Mouse (Mus musculus): Measurements from ENCODE around the gene Btbd11. TPM values are rescaled to one million over a fixed set of nuclear protein-coding genes. Genes with fewer than 3 reads are reported as not detected.

Btbd11 gene
- polyA plus RNA-seq, 1 experiment from 2014 or later: 4.4 TPM

GRCm38 (mm10) chr10:85473871-85474270, 87.3 kb downstream of the Btbd11 start:
- no peak overlapping the region for H3K9ac ChIP-seq (replicated peaks; ENCODE audit: low read length)
- no peak for ATAC-seq (replicated peaks; ENCODE audit: insufficient number of reproducible peaks, low FRiP score, low TSS enrichment, low read depth)
- H3K27ac ChIP-seq (replicated peaks; ENCODE audit: low read depth, low read length): no peak overlapping the region
- H3K4me3 ChIP-seq (ENCODE audit: low read depth, low read length): no peak overlapping the region
- no peak for DNase-seq (ENCODE audit: low spot score)
- H3K36me3 ChIP-seq (replicated peaks; ENCODE audit: control insufficient read depth, insufficient read depth, low read depth, low read length): no peaks in the 10 kb centered on the region
- H3K4me2 ChIP-seq (ENCODE audit: low read depth, low read length): no peak overlapping the region
- H3K27me3 ChIP-seq (ENCODE audit: control insufficient read depth, insufficient read depth, low read length): no peaks in the 10 kb centered on the region
- H3K4me1 ChIP-seq (ENCODE audit: control insufficient read depth, insufficient read depth, low read length): no peaks in the 10 kb centered on the region
- no peaks in the 10 kb centered on the region for H3K9me3 ChIP-seq (replicated peaks; ENCODE audit: control insufficient read depth, low read length)
- WGBS: 78% methylated on average over 3 of the region's 3 CpGs

- no peak overlapping the region for H3K4me2 ChIP-seq (ENCODE audit: low read depth, low read length)
- no peak overlapping the region for H3K27ac ChIP-seq (replicated peaks; ENCODE audit: low read depth, low read length)
- H3K27me3 ChIP-seq (ENCODE audit: control insufficient read depth, insufficient read depth, low read length): no peaks in the 10 kb centered on the region
- no peak overlapping the region for H3K9ac ChIP-seq (replicated peaks; ENCODE audit: low read length)
- ATAC-seq (replicated peaks; ENCODE audit: insufficient number of reproducible peaks, low FRiP score, low TSS enrichment, low read depth): no peak
- no peaks in the 10 kb centered on the region for H3K4me1 ChIP-seq (ENCODE audit: control insufficient read depth, insufficient read depth, low read length)
- H3K36me3 ChIP-seq (replicated peaks; ENCODE audit: control insufficient read depth, insufficient read depth, low read depth, low read length): no peaks in the 10 kb centered on the region
- no peak for DNase-seq (ENCODE audit: low spot score)
- no peak overlapping the region for H3K4me3 ChIP-seq (ENCODE audit: low read depth, low read length)
- no peaks in the 10 kb centered on the region for H3K9me3 ChIP-seq (replicated peaks; ENCODE audit: control insufficient read depth, low read length)
- WGBS: 79% methylated on average over 9 of the region's 9 CpGs
Measured at GRCm38 (mm10) chr10:85475642-85476345, 89.2 kb downstream of the Btbd11 start.

GRCm38 (mm10) chr10:85479959-85480625, 93.5 kb downstream of the Btbd11 start:
- ATAC-seq (replicated peaks; ENCODE audit: insufficient number of reproducible peaks, low FRiP score, low TSS enrichment, low read depth): no peak
- no peaks in the 10 kb centered on the region for H3K27me3 ChIP-seq (ENCODE audit: control insufficient read depth, insufficient read depth, low read length)
- H3K4me1 ChIP-seq (ENCODE audit: control insufficient read depth, insufficient read depth, low read length): no peaks in the 10 kb centered on the region
- H3K36me3 ChIP-seq (replicated peaks; ENCODE audit: control insufficient read depth, insufficient read depth, low read depth, low read length): no peaks in the 10 kb centered on the region
- no peak for DNase-seq (ENCODE audit: low spot score)
- H3K4me2 ChIP-seq (ENCODE audit: low read depth, low read length): no peak overlapping the region
- H3K9me3 ChIP-seq (replicated peaks; ENCODE audit: control insufficient read depth, low read length): no peaks in the 10 kb centered on the region
- H3K9ac ChIP-seq (replicated peaks; ENCODE audit: low read length): no peak overlapping the region
- no peak overlapping the region for H3K4me3 ChIP-seq (ENCODE audit: low read depth, low read length)
- no peak overlapping the region for H3K27ac ChIP-seq (replicated peaks; ENCODE audit: low read depth, low read length)
- 54% methylated on average over 6 of the region's 6 CpGs for WGBS

GRCm38 (mm10) chr10:85481106-85481505, 94.5 kb downstream of the Btbd11 start:
- WGBS: 53% methylated on average over 3 of the region's 3 CpGs
- Histone ChIP-seq H3K27ac (replicated peaks; ENCODE audit: low read depth, low read length) (no peak overlapping the region), H3K4me2 (ENCODE audit: low read depth, low read length) (no peak overlapping the region), H3K4me1 (ENCODE audit: control insufficient read depth, insufficient read depth, low read length) (no peaks in the 10 kb centered on the region), H3K4me3 (ENCODE audit: low read depth, low read length) (no peak overlapping the region), H3K27me3 (ENCODE audit: control insufficient read depth, insufficient read depth, low read length) (no peaks in the 10 kb centered on the region), H3K9me3 (replicated peaks; ENCODE audit: control insufficient read depth, low read length) (no peaks in the 10 kb centered on the region), H3K36me3 (replicated peaks; ENCODE audit: control insufficient read depth, insufficient read depth, low read depth, low read length) (no peaks in the 10 kb centered on the region), H3K9ac (replicated peaks; ENCODE audit: low read length) (no peak overlapping the region)
- ATAC-seq (replicated peaks; ENCODE audit: insufficient number of reproducible peaks, low FRiP score, low TSS enrichment, low read depth) (no peak), DNase-seq (ENCODE audit: low spot score) (no peak)

- Histone ChIP-seq H3K9ac (replicated peaks; ENCODE audit: low read length) (no peak overlapping the region), H3K27ac (replicated peaks; ENCODE audit: low read depth, low read length) (no peak overlapping the region), H3K4me3 (ENCODE audit: low read depth, low read length) (no peak overlapping the region), H3K9me3 (replicated peaks; ENCODE audit: control insufficient read depth, low read length) (no peaks in the 10 kb centered on the region), H3K36me3 (replicated peaks; ENCODE audit: control insufficient read depth, insufficient read depth, low read depth, low read length) (no peaks in the 10 kb centered on the region), H3K4me2 (ENCODE audit: low read depth, low read length) (no peak overlapping the region), H3K4me1 (ENCODE audit: control insufficient read depth, insufficient read depth, low read length) (no peaks in the 10 kb centered on the region), H3K27me3 (ENCODE audit: control insufficient read depth, insufficient read depth, low read length) (no peaks in the 10 kb centered on the region)
- 18% methylated on average over 4 of the region's 4 CpGs for WGBS
- no peak for ATAC-seq (replicated peaks; ENCODE audit: insufficient number of reproducible peaks, low FRiP score, low TSS enrichment, low read depth)
- peak; percentile 31 for DNase-seq (ENCODE audit: low spot score)
Measured at GRCm38 (mm10) chr10:85482064-85482473, 95.5 kb downstream of the Btbd11 start.

GRCm38 (mm10) chr10:85482480-85482879, 95.9 kb downstream of the Btbd11 start:
- Histone ChIP-seq H3K4me3 (ENCODE audit: low read depth, low read length) (no peak overlapping the region), H3K4me1 (ENCODE audit: control insufficient read depth, insufficient read depth, low read length) (no peaks in the 10 kb centered on the region), H3K27ac (replicated peaks; ENCODE audit: low read depth, low read length) (no peak overlapping the region), H3K27me3 (ENCODE audit: control insufficient read depth, insufficient read depth, low read length) (no peaks in the 10 kb centered on the region), H3K36me3 (replicated peaks; ENCODE audit: control insufficient read depth, insufficient read depth, low read depth, low read length) (no peaks in the 10 kb centered on the region), H3K9ac (replicated peaks; ENCODE audit: low read length) (no peak overlapping the region), H3K9me3 (replicated peaks; ENCODE audit: control insufficient read depth, low read length) (no peaks in the 10 kb centered on the region), H3K4me2 (ENCODE audit: low read depth, low read length) (no peak overlapping the region)
- ATAC-seq (replicated peaks; ENCODE audit: insufficient number of reproducible peaks, low FRiP score, low TSS enrichment, low read depth) (no peak), DNase-seq (ENCODE audit: low spot score) (no peak)
- WGBS: 36% methylated on average over 6 of the region's 6 CpGs

- H3K4me2 ChIP-seq (ENCODE audit: low read depth, low read length): no peak overlapping the region
- 93% methylated on average over 3 of the region's 3 CpGs for WGBS
- H3K9me3 ChIP-seq (replicated peaks; ENCODE audit: control insufficient read depth, low read length): no peaks in the 10 kb centered on the region
- H3K27me3 ChIP-seq (ENCODE audit: control insufficient read depth, insufficient read depth, low read length): no peaks in the 10 kb centered on the region
- no peaks in the 10 kb centered on the region for H3K36me3 ChIP-seq (replicated peaks; ENCODE audit: control insufficient read depth, insufficient read depth, low read depth, low read length)
- no peak overlapping the region for H3K4me3 ChIP-seq (ENCODE audit: low read depth, low read length)
- H3K27ac ChIP-seq (replicated peaks; ENCODE audit: low read depth, low read length): no peak overlapping the region
- DNase-seq (ENCODE audit: low spot score): no peak
- no peak for ATAC-seq (replicated peaks; ENCODE audit: insufficient number of reproducible peaks, low FRiP score, low TSS enrichment, low read depth)
- no peaks in the 10 kb centered on the region for H3K4me1 ChIP-seq (ENCODE audit: control insufficient read depth, insufficient read depth, low read length)
- no peak overlapping the region for H3K9ac ChIP-seq (replicated peaks; ENCODE audit: low read length)
Measured at GRCm38 (mm10) chr10:85486456-85486855, 99.8 kb downstream of the Btbd11 start.

- Histone ChIP-seq H3K27me3 (ENCODE audit: control insufficient read depth, insufficient read depth, low read length) (no peaks in the 10 kb centered on the region), H3K9ac (replicated peaks; ENCODE audit: low read length) (no peak overlapping the region), H3K4me2 (ENCODE audit: low read depth, low read length) (no peak overlapping the region), H3K36me3 (replicated peaks; ENCODE audit: control insufficient read depth, insufficient read depth, low read depth, low read length) (no peaks in the 10 kb centered on the region), H3K27ac (replicated peaks; ENCODE audit: low read depth, low read length) (no peak overlapping the region), H3K4me3 (ENCODE audit: low read depth, low read length) (no peak overlapping the region), H3K4me1 (ENCODE audit: control insufficient read depth, insufficient read depth, low read length) (no peaks in the 10 kb centered on the region; the same call in 1 of the 2 replicates), H3K9me3 (replicated peaks; ENCODE audit: control insufficient read depth, low read length) (no peaks in the 10 kb centered on the region)
- DNase-seq (ENCODE audit: low spot score) (no peak), ATAC-seq (replicated peaks; ENCODE audit: insufficient number of reproducible peaks, low FRiP score, low TSS enrichment, low read depth) (no peak)
- WGBS: 92% methylated on average over 2 of the region's 2 CpGs
Measured at GRCm38 (mm10) chr10:85492583-85492982, 106.0 kb downstream of the Btbd11 start.
